Mouse (Mus musculus) heart, adult 2 months (tissue): ENCODE results near the gene Lypd6b. TPM values are rescaled to one million over a fixed set of nuclear protein-coding genes. Genes with fewer than 3 reads are reported as not detected.

Source experiments
- DNase-seq, 2 experiments: peaks; one replicate each; pipeline ENCODE4 v3.0.0; 2021
- H3K27ac ChIP-seq: fragments of 200-600 bp; 2 replicates; pipeline ENCODE4 v1.8.1; 2022
- H3K27me3 ChIP-seq: fragments of 200-500 bp; 2 replicates; pipeline ENCODE4 v1.6.1; 2012; ENCODE audit warnings: mild to moderate bottlenecking, low read length, inconsistent platforms, mixed read lengths; ENCODE audit not compliant: control insufficient read depth, insufficient read depth
- H3K36me3 ChIP-seq: fragments of 200-500 bp; 2 replicates; pipeline ENCODE4 v1.6.1; 2012; ENCODE audit warnings: low read length, inconsistent platforms; ENCODE audit not compliant: control insufficient read depth, insufficient read depth
- H3K4me1 ChIP-seq: fragments of 200-500 bp; 2 replicates; pipeline ENCODE4 v1.6.1; 2011; ENCODE audit warnings: low read length; ENCODE audit not compliant: control insufficient read depth, insufficient read depth
- H3K4me3 ChIP-seq: fragments of 200-600 bp; 2 replicates; pipeline ENCODE4 v1.8.1; 2022
- H3K79me2 ChIP-seq: fragments of 200-500 bp; replicated peaks from 2 replicates; pipeline ENCODE4 v1.6.1; 2012; ENCODE audit warnings: mild to moderate bottlenecking, inconsistent platforms, low read length, moderate library complexity, mixed read lengths; ENCODE audit not compliant: control insufficient read depth, insufficient read depth
- H3K9ac ChIP-seq: fragments of 200-500 bp; 2 replicates; pipeline ENCODE4 v1.6.1; 2012; ENCODE audit warnings: low read depth, mild to moderate bottlenecking, control low read depth, inconsistent platforms, low read length, mixed read lengths
- CTCF ChIP-seq: fragments of 200-600 bp; IDR thresholded peaks from 2 replicates; pipeline ENCODE4 v1.8.1; 2022; ENCODE audit warnings: antibody characterized with exemption, mild to moderate bottlenecking, moderate library complexity
- EP300 ChIP-seq: fragments of 200-500 bp; IDR thresholded peaks from 2 replicates; pipeline ENCODE4 v1.6.1; 2011; ENCODE audit warnings: low read depth, low read length, control low read depth; ENCODE audit not compliant: insufficient read depth
- POLR2A ChIP-seq: fragments of 200-500 bp; IDR thresholded peaks from 2 replicates; pipeline ENCODE4 v1.6.1; 2011; ENCODE audit warnings: mild to moderate bottlenecking, low read depth, low read length, control low read depth; ENCODE audit not compliant: insufficient read depth
- WGBS: fragments of 180-500 bp; shearing (Covaris S2); methylation state at CpG from one replicate; pipeline ENCODE4 v1.1.7; 2018; 5-methylcytosine and 5-hydroxymethylcytosine counted together
- intact Hi-C: fragments of 180-260 bp; cut with DNase I; formaldehyde crosslinking; loops from one replicate; pipeline ENCODE4 v1.15.1; 2025
- polyA plus RNA-seq: library from polyadenylated mRNA; depleted of rRNA; stranded (reverse); fragments of >200 nt; gene quantifications from 2 replicates; pipeline ENCODE4 v1.2.3, GENCODE M21; 2012
- total RNA-seq, 2 experiments: library from RNA; stranded (reverse); gene quantifications; 2 replicates each; pipeline ENCODE4 v1.2.3; 2021

Gene Lypd6b
- total and polyA plus RNA-seq, 3 experiments, result 0.10 to 0.25 TPM; not detected in 1

DNA sequence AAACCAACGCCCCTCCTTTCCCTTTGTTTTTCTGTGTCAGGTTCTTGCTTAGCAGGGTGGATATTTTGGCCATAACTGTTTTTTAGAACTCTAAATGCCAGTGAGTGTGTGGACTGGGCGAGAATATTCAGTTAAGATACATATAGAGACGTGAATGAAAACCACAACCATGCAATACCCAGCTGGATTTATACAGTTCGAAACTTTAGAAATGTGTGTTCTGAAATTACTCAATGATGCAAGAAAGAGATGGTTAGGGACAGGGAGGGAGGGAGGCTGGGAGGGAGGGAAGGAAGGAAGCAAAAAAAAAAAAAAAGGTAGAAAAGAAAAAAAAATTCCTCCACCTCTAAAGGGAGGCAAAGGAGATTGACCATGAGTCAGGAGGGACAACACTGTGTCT is 98.7 kb downstream of the Lypd6b start:
- intact Hi-C loops, result no loop called here
- no peaks in the 10 kb centered on the region for H3K36me3 ChIP-seq
- H3K9ac ChIP-seq, result no peak overlapping the region
- no peak overlapping the region for H3K27ac ChIP-seq
- no peaks in the 10 kb centered on the region for H3K79me2 ChIP-seq
- DNase-seq, result no peak
- 69% methylated on average over 4 of the region's 4 CpGs for WGBS
- no peaks in the 10 kb centered on the region for H3K4me1 ChIP-seq
- no peak overlapping the region for H3K4me3 ChIP-seq
- TF ChIP-seq EP300 (no peak), CTCF (no peak), POLR2A (no peak)
- H3K27me3 ChIP-seq, result no peaks in the 10 kb centered on the region

DNA sequence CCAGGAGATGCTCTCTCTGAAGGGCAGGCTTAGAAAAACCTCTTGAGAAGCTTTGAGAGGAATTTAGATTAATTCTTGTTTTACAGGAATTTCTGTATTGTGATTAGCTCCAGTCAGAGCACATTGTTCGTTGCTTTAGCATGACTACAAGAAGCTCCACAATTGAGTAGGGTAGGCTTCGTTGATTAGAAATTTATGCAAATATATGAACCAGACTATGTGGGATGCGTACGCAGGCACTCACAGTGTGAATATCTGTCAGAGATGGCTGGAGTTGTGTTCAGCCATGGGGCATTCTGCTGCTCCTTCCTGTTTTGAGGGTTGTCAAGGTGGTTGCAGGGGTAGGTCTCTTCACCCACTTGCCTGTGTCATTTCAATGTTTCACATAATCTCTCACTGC is 100.9 kb downstream of the Lypd6b start:
- H3K36me3 ChIP-seq, result no peaks in the 10 kb centered on the region
- intact Hi-C loops, result no loop called here
- no peak for TF ChIP-seq CTCF
- no peak for TF ChIP-seq EP300
- TF ChIP-seq POLR2A, result no peak
- 81% methylated on average over 4 of the region's 4 CpGs for WGBS
- H3K9ac ChIP-seq, result no peak overlapping the region
- no peaks in the 10 kb centered on the region for H3K79me2 ChIP-seq
- no peak overlapping the region for H3K27ac ChIP-seq
- no peak overlapping the region for H3K4me3 ChIP-seq
- H3K27me3 ChIP-seq, result no peaks in the 10 kb centered on the region
- no peak for DNase-seq
- no peaks in the 10 kb centered on the region for H3K4me1 ChIP-seq

DNA sequence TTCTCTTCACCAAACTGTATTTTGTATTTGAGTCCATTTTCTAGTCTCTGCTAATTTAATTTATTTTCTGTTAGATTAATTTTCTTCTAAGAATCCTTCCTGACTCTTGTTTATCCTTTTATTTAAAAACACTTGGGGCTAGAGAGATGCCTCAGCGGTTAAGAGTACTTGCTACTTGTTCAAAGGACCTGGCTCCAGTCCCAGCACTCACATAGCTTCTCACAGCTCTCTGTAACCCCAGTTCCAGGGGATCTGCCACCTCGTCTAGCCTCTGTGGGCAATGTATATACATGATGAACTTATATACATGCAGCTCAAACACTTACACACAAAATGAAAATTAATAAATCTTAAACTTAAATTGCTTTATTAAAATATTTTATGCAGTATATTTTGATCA is 103.2 kb downstream of the Lypd6b start:
- Histone ChIP-seq H3K36me3 (no peaks in the 10 kb centered on the region), H3K27me3 (no peaks in the 10 kb centered on the region), H3K9ac (no peak overlapping the region), H3K4me3 (no peak overlapping the region), H3K4me1 (no peaks in the 10 kb centered on the region), H3K79me2 (no peaks in the 10 kb centered on the region), H3K27ac (no peak overlapping the region)
- intact Hi-C loops, result no loop called here
- WGBS, result 33% methylated on average over 2 of the region's 2 CpGs
- no peak for TF ChIP-seq CTCF
- TF ChIP-seq EP300, result no peak
- TF ChIP-seq POLR2A, result no peak
- no peak for DNase-seq

DNA sequence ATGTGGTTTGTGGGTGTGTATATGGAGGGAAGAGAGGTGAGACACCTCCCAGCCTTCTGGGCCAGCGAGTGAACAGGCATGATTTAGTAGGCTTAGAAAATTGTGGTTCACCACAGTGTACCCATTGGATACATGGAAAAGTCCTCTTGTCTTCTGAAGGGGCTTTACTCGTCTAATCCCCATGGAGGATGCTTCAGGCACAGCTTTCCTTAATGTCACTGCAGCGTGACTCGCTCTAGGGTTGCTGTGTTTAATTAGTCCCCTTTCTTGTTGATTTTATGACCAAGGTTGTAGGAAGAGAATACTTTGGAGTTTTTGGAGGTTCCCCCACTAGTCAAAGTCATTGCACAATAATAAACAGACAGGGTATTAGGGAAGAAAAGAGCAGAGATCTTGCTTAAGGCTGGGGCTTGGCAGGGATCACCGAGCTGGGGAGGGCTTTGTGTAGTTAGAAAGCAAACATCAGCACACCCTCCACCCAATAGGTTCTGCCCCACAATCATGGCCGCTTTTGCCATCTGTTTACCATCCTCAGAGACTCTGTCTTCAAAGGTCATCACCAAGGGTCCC is 122.4 kb downstream of the Lypd6b start:
- H3K79me2 ChIP-seq, result no peaks in the 10 kb centered on the region
- intact Hi-C loops, result no loop called here
- no peaks in the 10 kb centered on the region for H3K4me1 ChIP-seq
- no peaks in the 10 kb centered on the region; the same call in 1 of the 2 replicates for H3K27me3 ChIP-seq
- no peak for DNase-seq
- WGBS, result 79% methylated on average over 6 of the region's 6 CpGs
- H3K9ac ChIP-seq, result no peak overlapping the region
- no peak for TF ChIP-seq EP300
- TF ChIP-seq CTCF, result no peak
- TF ChIP-seq POLR2A, result no peak
- H3K27ac ChIP-seq, result no peak overlapping the region
- no peaks in the 10 kb centered on the region for H3K36me3 ChIP-seq
- no peak overlapping the region for H3K4me3 ChIP-seq

DNA sequence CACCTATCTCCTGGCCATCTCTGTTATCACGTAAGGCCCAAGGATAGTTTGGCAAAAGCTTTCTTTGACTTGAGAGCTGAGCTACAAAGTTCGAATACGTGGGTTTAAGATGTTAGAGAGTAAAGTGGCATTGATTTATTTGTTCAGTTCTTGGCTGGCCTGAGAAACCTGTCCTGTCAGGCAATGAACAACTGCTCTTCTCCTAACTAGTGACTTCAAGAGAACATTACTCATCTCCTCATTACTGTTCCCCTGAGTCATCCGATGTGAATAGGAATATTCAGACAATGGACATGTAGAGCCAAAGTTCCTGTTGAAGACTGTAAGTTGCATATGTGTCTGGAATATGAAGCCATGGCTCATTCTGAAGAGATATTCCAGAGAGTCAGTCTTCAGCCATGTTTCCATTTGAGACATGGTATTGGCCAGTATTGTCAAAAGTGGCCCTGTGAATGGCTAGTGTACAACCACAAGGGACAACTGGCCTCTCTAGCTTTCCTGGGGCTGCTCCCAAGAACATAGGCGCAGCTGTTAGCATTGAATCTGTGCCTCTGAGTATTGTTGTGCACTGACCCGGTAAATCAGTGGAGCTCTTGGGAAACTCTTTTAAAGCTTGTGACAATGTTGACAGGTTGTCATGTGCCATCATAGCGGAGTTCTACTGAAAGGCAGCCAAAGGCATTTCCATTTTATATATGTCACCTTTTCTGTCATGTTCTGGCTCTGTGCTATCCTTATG is 124.0 kb downstream of the Lypd6b start:
- no peaks in the 10 kb centered on the region for H3K4me1 ChIP-seq
- 79% methylated on average over 7 of the region's 7 CpGs for WGBS
- no peak overlapping the region for H3K4me3 ChIP-seq
- H3K36me3 ChIP-seq, result no peaks in the 10 kb centered on the region
- H3K27me3 ChIP-seq, result no peaks in the 10 kb centered on the region
- no peak overlapping the region for H3K27ac ChIP-seq
- no peak for DNase-seq
- H3K9ac ChIP-seq, result no peak overlapping the region
- no peaks in the 10 kb centered on the region for H3K79me2 ChIP-seq
- TF ChIP-seq CTCF (no peak), POLR2A (no peak), EP300 (no peak)
- intact Hi-C loops, result no loop called here

DNA sequence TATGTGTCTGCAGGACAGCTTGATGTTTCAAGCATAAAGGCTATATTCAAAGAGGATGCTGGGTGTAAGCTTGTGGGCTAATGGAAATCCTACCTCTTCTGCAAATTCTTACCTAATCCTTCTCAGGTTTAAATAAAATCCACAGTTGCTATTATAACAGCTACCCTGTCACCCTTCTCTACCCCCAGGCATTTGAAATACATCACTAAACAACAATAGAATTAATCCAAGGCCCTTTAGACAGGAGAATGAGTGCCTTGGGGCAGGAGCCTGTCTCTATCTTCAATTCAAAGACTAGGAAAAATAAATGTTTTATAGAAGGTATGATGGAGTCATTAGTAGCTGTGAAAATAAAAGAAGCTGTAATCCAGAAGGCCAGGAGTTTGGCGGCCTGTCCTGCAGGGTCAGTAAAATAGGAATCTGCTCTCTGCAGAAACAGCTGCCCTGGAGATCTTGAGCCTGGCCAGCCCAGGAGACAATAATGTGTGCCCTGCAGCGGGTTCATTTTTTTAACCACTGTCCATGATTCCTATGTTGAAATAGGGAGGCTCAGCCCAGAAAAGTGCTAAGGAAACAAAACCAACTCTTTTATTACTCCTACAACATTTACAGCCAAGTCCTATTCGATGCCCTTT is 124.9 kb downstream of the Lypd6b start:
- H3K79me2 ChIP-seq, result no peaks in the 10 kb centered on the region
- 86% methylated on average over 3 of the region's 3 CpGs for WGBS
- TF ChIP-seq CTCF (no peak), EP300 (no peak)
- H3K27ac ChIP-seq, result no peak overlapping the region
- no peak overlapping the region for H3K4me3 ChIP-seq
- H3K4me1 ChIP-seq, result no peaks in the 10 kb centered on the region
- no peaks in the 10 kb centered on the region for H3K27me3 ChIP-seq
- no peak for DNase-seq
- H3K36me3 ChIP-seq, result no peaks in the 10 kb centered on the region
- intact Hi-C loops, result no loop called here
- no peak overlapping the region for H3K9ac ChIP-seq
